Mouse (Mus musculus): ENCODE measurements around the gene Bmf. TPM values are rescaled to one million over a fixed set of nuclear protein-coding genes. Genes with fewer than 3 reads are reported as not detected.

The Bmf gene
- polyA plus RNA-seq (2012; rRNA removed), result 4.5 and 5.0 TPM in 2 replicates

GRCm38 (mm10) chr2:118549507-118550473, at the start of gene Bmf:
TSS of gene Bmf (minus strand) at chr2:118549687.

GRCm38 (mm10) chr2:118597673-118598568, 48.4 kb upstream of the Bmf start, which contains the start of gene Bub1b:
TSS of gene Bub1b (plus strand) at chr2:118598211.

GRCm38 (mm10) chr2:118479550-118479909, 70.0 kb downstream of the Bmf start, which contains the start of gene Srp14:
TSS of gene Srp14 (minus strand) at chr2:118479711.

Other genes with a start within 250 kb of the Bmf start
- gene Gpr176, start 176.3 kb downstream of the Bmf start, polyA plus RNA-seq (2012; rRNA removed), result 3.4 and 3.8 TPM in 2 replicates
- 19.1 and 20.2 TPM in 2 replicates for gene Eif2ak4, start 161.1 kb downstream of the Bmf start, polyA plus RNA-seq (2012; rRNA removed)
- 230 and 254 TPM in 2 replicates for gene Srp14, start 70.0 kb downstream of the Bmf start, polyA plus RNA-seq (2012; rRNA removed)
- gene Bub1b, start 48.5 kb upstream of the Bmf start, polyA plus RNA-seq (2012; rRNA removed), result 7.8 and 11.1 TPM in 2 replicates
- 46.3 and 57.9 TPM in 2 replicates for gene Pak6, start 113.6 kb upstream of the Bmf start, polyA plus RNA-seq (2012; rRNA removed)
- gene Ankrd63, start 154.3 kb upstream of the Bmf start, polyA plus RNA-seq (2012; rRNA removed), result 1.1 and 1.2 TPM in 2 replicates
- gene Plcb2, start 178.8 kb upstream of the Bmf start, polyA plus RNA-seq (2012; rRNA removed), result 1.2 TPM in 2 replicates
- 10.3 and 10.6 TPM in 2 replicates for gene Inafm2, start 196.1 kb upstream of the Bmf start, polyA plus RNA-seq (2012; rRNA removed)
- gene Ccdc9b, start 213.0 kb upstream of the Bmf start, polyA plus RNA-seq (2012; rRNA removed), result 1.6 and 1.8 TPM in 2 replicates
- 1.8 TPM in 1 of 2 replicates, not detected in the other for gene Phgr1, start 223.1 kb upstream of the Bmf start, polyA plus RNA-seq (2012; rRNA removed)
- gene Disp2, start 230.0 kb upstream of the Bmf start, polyA plus RNA-seq (2012; rRNA removed), result 98.3 and 98.9 TPM in 2 replicates

All from central nervous system, embryonic 18 days (tissue).